Mouse (Mus musculus) small intestine, adult 2 months (tissue): Measurements from ENCODE around the gene Hist2h2ab. TPM values are rescaled to one million over a fixed set of nuclear protein-coding genes. Genes with fewer than 3 reads are reported as not detected.
"Not testable (repeated sequence)": the region's sequence is repeated elsewhere in the genome, so short reads cannot be mapped to it uniquely, and the experiment has no call there.

Source experiments
- H3K27ac ChIP-seq: fragments of 200-500 bp; 2 replicates; pipeline ENCODE4 v1.5.1; 2012; ENCODE audit warnings: low read depth, low read length, control low read depth, inconsistent platforms; ENCODE audit not compliant: insufficient read depth
- H3K27me3 ChIP-seq: fragments of 200-500 bp; 2 replicates; pipeline ENCODE4 v1.6.1; 2012; ENCODE audit warnings: mild to moderate bottlenecking, moderate library complexity, low read length, inconsistent platforms; ENCODE audit not compliant: control insufficient read depth, insufficient read depth
- H3K36me3 ChIP-seq: fragments of 200-500 bp; 2 replicates; pipeline ENCODE4 v1.6.1; 2012; ENCODE audit warnings: mild to moderate bottlenecking, low read length, control low read depth, inconsistent platforms; ENCODE audit not compliant: control insufficient read depth, insufficient read depth
- H3K4me1 ChIP-seq: fragments of 200-500 bp; 2 replicates; pipeline ENCODE4 v1.6.1; 2012; ENCODE audit warnings: low read length, inconsistent platforms, mixed read lengths; ENCODE audit not compliant: control insufficient read depth, insufficient read depth, insufficient read length
- H3K4me3 ChIP-seq: fragments of 200-500 bp; 2 replicates; pipeline ENCODE4 v1.5.1; 2012; ENCODE audit warnings: low read depth, mild to moderate bottlenecking, control low read depth, inconsistent platforms, low read length, moderate library complexity
- CTCF ChIP-seq: fragments of 200-500 bp; IDR thresholded peaks from 2 replicates; pipeline ENCODE4 v1.5.1; 2012; ENCODE audit warnings: low read depth, mild to moderate bottlenecking, control low read depth, inconsistent platforms, low read length, moderate library complexity, mixed read lengths; ENCODE audit not compliant: insufficient replicate concordance, insufficient read length; ENCODE audit errors: extremely low read depth
- POLR2A ChIP-seq: fragments of 200-500 bp; IDR thresholded peaks from 2 replicates; pipeline ENCODE4 v1.6.1; 2012; ENCODE audit warnings: low read depth, mild to moderate bottlenecking, control low read depth, inconsistent platforms, low read length, moderate library complexity
- WGBS: fragments of 180-500 bp; shearing (Covaris S2); methylation state at CpG from one replicate; pipeline ENCODE4 v1.1.7; 2018; 5-methylcytosine and 5-hydroxymethylcytosine counted together
- polyA plus RNA-seq: library from polyadenylated mRNA; depleted of rRNA; stranded (reverse); fragments of >200 nt; gene quantifications from 2 replicates; pipeline ENCODE4 v1.2.3, GENCODE M21; 2012; rRNA removed

The Hist2h2ab gene
- 3.4 and 9.2 TPM in 2 replicates for polyA plus RNA-seq

DNA sequence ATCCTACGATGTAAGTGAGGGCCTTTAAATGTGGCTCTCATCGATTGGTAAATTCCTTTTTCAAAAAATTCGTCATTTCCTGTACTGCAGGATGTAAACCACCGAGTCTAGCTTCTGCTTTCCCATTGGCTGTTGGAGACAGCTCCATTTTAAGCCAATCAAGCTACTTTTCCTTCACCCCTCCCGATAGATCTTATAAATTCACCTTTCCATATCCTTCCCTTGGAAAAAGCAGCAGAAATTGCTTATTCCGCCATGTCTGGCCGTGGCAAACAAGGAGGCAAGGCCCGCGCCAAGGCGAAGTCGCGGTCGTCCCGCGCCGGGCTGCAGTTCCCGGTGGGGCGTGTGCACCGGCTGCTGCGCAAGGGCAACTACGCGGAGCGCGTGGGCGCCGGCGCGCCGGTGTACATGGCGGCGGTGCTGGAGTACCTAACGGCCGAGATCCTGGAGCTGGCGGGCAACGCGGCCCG is at the start of gene Hist2h2ab, which contains the start of gene Bola1:
Gene Hist2h2ab (plus strand): TSS at position 205 of the 470 bp plus-strand sequence.
Gene Bola1 (minus strand): TSS at position 49 of the 470 bp plus-strand sequence.
- H3K27ac ChIP-seq = peak within 1 kb of the TSS; percentile 99
- peak within 1 kb of the TSS; percentile 80 for H3K4me3 ChIP-seq
- TF ChIP-seq CTCF (no peak), POLR2A (peak; percentile 60; the same call in 1 of the 2 replicates)
- peaks cover 3% of the 10 kb centered on the region; the same call in 1 of the 2 replicates for H3K4me1 ChIP-seq
- H3K27me3 ChIP-seq = no peaks in the 10 kb centered on the region
- under 1% methylated on average over 37 of the region's 37 CpGs for WGBS
- no peaks in the 10 kb centered on the region for H3K36me3 ChIP-seq

DNA sequence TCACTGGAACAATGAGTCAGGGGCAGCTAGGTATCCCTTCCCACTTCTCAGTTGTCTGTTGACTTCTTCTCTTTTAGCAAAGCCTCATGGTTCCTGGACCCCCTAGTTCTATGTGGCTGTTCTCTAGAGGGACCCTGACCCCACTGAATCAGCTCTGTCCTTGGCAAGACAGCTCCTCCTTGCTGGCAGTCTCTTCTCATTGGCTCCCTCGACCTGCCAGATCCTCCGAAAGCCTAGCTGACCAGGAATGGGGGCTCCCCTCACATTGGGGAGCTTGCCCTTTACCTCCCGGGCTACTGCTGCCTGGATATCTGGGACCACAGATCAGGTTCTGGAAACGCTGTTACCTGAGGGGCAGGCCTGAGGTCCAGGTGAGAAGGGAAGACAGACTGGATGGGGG is 49.4 kb upstream of the Hist2h2ab start:
- 90% methylated on average over 4 of the region's 4 CpGs for WGBS
- H3K36me3 ChIP-seq = peaks cover 29% of the 10 kb centered on the region
- H3K27me3 ChIP-seq = no peaks in the 10 kb centered on the region
- no peak overlapping the region for H3K4me3 ChIP-seq
- no peak for TF ChIP-seq CTCF
- TF ChIP-seq POLR2A = no peak
- peaks cover 10% of the 10 kb centered on the region; the same call in 1 of the 2 replicates for H3K4me1 ChIP-seq
- H3K27ac ChIP-seq = no peak overlapping the region

DNA sequence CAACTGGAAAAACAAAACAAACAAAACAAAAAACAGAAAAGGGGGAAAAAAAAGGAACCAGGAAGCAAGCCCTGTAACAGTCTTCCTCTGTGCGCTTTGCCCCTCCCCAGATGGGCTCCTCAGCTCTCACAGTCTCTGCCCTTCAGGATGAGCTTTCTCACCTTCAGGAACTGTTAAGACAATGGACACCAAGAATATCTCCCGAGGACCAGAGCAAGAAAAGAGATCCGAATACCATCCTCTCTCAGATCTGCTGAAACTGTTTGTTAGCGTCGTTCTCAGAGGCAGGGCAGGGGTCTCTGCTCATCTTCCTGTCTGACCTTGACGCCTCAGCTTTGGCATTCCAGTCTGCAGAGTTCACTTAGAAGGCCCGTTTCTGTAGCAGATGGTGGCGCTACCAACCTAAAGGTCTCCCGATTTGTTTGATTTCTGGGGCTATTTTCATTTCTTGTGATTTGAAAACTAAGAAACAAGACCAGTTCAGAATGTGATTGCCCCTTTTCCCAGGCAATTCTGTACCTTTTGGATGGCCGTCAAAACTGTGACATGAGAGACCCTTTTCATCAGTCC is 48.6 kb upstream of the Hist2h2ab start:
- 58% methylated on average over 10 of the region's 10 CpGs for WGBS
- H3K27ac ChIP-seq = peak overlapping the region; percentile 99; the same call in 1 of the 2 replicates
- TF ChIP-seq CTCF = no peak; the same call in 1 of the 2 replicates
- no peak for TF ChIP-seq POLR2A
- no peaks in the 10 kb centered on the region for H3K27me3 ChIP-seq
- peaks cover 10% of the 10 kb centered on the region; the same call in 1 of the 2 replicates for H3K4me1 ChIP-seq
- H3K36me3 ChIP-seq = peaks cover 34% of the 10 kb centered on the region
- no peak overlapping the region for H3K4me3 ChIP-seq

DNA sequence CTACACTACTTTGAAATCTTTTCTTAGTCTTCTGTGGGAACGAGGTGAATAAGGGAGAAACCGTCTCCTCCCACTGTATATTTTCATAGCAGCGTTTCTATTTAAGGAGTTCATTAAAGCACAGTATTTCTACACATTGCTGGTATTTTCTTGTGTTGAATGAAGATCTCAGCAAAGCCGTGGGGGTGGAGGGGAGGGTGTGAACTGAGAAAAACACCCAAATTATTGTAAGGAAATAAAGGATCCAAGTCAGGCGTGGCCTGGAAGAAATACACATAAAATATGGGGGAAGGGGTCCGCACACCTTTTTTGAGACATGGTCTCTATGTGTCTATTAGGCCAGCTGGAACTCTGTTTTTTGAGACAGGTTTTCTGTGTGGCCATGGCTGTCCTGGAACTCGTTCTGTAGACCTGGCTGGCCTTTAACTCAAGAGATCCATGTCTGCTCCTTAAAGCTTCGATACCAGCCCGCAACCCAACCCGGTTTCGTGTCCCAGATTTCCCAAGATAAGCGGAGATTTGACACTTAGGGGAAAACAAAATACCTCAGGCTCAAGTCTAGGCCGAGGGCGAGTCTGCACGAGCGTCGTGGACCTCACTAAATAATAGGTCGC is 48.0 kb upstream of the Hist2h2ab start:
- peaks cover 10% of the 10 kb centered on the region; the same call in 1 of the 2 replicates for H3K4me1 ChIP-seq
- H3K27ac ChIP-seq = peak overlapping the region; percentile 99
- TF ChIP-seq CTCF (no peak), POLR2A (no peak)
- H3K27me3 ChIP-seq = no peaks in the 10 kb centered on the region
- peak overlapping the region; percentile 98 for H3K4me3 ChIP-seq
- 8% methylated on average over 18 of the region's 18 CpGs for WGBS
- H3K36me3 ChIP-seq = peaks cover 38% of the 10 kb centered on the region

DNA sequence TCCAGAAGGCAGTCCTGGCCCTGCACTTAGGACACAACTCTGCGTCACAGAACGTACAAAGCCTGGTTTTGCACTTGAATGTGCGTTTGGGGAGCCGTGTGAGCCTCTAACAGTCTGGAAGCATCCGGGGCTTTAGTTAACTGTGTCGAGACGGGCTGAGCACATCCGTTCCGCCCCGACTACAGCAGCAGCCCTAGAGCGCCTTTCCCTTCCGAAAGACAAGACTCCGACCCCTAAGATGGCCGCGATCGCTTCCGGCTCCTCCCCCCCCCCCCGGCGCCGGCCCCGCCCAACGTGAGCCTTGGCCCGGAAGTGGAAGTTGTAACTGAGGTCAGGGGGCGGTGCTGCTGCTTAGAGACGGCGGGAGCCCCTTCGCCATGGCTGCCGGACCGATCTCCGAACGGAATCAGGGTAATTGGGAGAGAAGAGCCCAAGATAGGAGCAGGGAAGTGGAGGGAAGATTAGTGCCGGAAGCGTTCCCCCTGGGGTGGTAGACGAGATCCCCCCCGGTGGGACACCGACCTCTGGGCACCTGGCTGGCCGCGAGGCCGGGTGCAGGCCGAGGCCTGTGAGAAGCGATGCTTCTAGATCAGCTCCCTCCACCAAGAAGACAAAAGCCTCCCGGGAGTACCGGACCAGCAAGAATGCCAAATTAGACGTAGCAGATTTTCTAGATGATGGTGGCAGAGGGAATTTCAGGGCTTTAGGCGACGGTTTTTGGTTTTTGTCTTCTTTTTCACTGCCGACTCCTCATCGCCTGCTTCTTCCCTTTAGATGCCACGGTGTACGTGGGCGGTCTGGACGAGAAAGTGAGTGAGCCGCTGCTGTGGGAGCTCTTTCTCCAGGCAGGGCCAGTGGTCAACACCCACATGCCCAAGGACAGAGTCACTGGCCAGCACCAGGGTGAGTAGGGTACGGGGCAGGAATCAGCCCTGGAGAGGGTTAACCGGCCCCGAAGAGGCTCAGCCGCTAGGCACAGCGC is 47.2 kb upstream of the Hist2h2ab start, which contains the start of gene Sf3b4:
Gene Sf3b4 (plus strand): TSS at position 136 of the 982 bp plus-strand sequence.
- Histone ChIP-seq H3K4me3 (peak within 1 kb of the TSS; percentile 98), H3K4me1 (peaks cover 10% of the 10 kb centered on the region; the same call in 1 of the 2 replicates), H3K27me3 (no peaks in the 10 kb centered on the region), H3K27ac (peak within 1 kb of the TSS; percentile 99), H3K36me3 (peaks cover 41% of the 10 kb centered on the region)
- under 1% methylated on average over 58 of the region's 58 CpGs for WGBS
- TF ChIP-seq POLR2A (peak; percentile 97), CTCF (no peak)

DNA sequence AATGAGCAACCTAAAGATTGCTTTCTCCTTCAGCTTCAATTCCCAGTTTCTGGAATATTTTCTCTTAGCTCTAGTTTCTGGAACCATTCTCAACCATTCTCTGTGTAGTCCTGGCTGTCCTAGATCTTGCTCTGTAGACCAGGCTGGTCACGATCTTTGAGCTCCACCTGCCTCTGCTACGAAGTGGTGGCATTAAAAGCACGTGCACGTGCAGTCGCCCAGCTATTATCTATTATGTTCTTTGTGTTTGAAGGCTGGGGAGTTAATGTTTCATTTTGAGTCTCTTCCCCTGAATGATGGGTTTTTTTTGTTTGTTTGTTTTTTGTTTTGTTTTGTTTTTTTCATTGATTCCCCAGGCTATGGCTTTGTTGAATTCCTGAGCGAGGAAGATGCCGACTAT is 46.5 kb upstream of the Hist2h2ab start:
- 29% methylated on average over 7 of the region's 7 CpGs for WGBS
- TF ChIP-seq CTCF (no peak), POLR2A (no peak)
- peaks cover 47% of the 10 kb centered on the region for H3K36me3 ChIP-seq

DNA sequence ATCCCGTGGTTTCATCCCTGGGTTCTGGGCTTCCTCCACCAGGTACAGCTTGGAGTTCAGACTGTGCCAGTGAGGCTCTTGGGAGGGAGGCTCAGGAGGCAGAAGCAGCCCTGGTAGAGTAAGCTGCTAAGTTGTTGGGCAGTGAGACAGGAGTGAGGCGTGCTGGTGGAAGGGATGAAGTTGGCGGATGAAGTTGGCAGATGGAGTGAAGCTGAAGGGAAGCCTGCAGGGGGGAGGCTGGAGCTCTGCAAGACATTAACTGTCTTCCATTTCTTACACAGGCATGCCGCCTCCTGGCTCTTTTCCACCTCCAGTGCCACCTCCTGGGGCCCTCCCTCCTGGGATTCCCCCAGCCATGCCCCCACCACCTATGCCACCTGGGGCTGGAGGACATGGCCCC is 45.6 kb upstream of the Hist2h2ab start:
- H3K4me1 ChIP-seq = peaks cover 10% of the 10 kb centered on the region; the same call in 1 of the 2 replicates
- H3K27me3 ChIP-seq, H3K4me3 ChIP-seq, H3K27ac ChIP-seq: not testable (repeated sequence)
- WGBS = 88% methylated on average over 4 of the region's 4 CpGs
- peaks cover 43% of the 10 kb centered on the region for H3K36me3 ChIP-seq

More for the DNA sequence above, 46.5 kb upstream of the Hist2h2ab start:
- Histone ChIP-seq H3K27ac (no peak overlapping the region), H3K27me3 (no peaks in the 10 kb centered on the region), H3K4me1 (peaks cover 10% of the 10 kb centered on the region; the same call in 1 of the 2 replicates), H3K4me3 (peak overlapping the region; percentile 98)
